In the genomic region with DNA sequence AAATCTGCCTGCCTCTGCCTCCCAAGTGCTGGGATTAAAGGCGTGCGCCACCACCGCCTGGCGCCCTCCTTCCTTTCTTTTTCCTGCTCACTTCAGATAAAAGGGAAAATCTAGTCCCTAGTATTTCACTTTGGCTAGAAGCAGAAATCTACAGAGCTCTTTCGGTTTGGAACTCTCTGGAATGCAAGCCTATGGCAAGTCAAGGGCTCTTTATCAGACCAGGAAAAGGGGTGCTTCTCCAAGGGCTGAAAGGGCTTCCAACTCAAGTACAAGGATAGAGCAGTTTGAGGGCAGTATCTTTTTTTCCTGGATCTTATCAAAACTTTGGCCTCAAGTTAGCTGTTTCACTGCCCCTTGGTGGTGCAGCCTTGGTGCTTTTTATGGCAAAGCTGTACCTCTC, we compare ENCODE assay signal across 25 mouse cellular contexts. TPM values are rescaled to one million over a fixed set of nuclear protein-coding genes. Genes with fewer than 3 reads are reported as not detected.
DNase-seq lines count a peak whose midpoint lies in the region; ATAC-seq and TF ChIP-seq lines count a peak whose summit lies in the region.
"Had no signal": no experiment of that assay in that cellular context is flagged by ENCODE, and none has a peak within 500 bp of the region (broad histone marks: within the 10 kb centered on the region; RNA-seq: fewer than 3 reads in every experiment).

No protein-coding gene starts in this region.

- no peak for DNase-seq in heart, embryonic 10.5 days (ENCODE audit: low spot score)
- peak; percentile 33 for DNase-seq in lung, postnatal 0 days (ENCODE audit: low spot score)
- DNase-seq in lung, postnatal 4 days, result no peak
- DNase-seq: adrenal gland, postnatal 10 days; adrenal gland, postnatal 36 days; B cell, adult 2 months; cerebellum, adult 18-20 months; cerebellum, adult 9-10 months; cerebellum, postnatal 14 days; gastrocnemius, postnatal 10 days; gastrocnemius, postnatal 36 days; heart, postnatal 14 days; kidney, adult 11 months had no signal

- 65% methylated on average over 5 of the region's 5 CpGs for WGBS in heart, embryonic 13.5 days
- WGBS in heart, embryonic 10.5 days, result 70% methylated on average over 5 of the region's 5 CpGs
- WGBS in intestine, embryonic 15.5 days, result 91% methylated on average over 5 of the region's 5 CpGs
- WGBS in intestine, postnatal 0 days, result 89% methylated on average over 5 of the region's 5 CpGs
- WGBS in lung, postnatal 0 days, result 68% methylated on average over 5 of the region's 5 CpGs

- TF ChIP-seq EP300 in lung, postnatal 0 days (IDR thresholded peaks at IDR 0.05), result no peak

- peaks cover 79% of the 10 kb centered on the region for H3K27me3 ChIP-seq in heart, embryonic 13.5 days (replicated peaks)
- H3K27me3 ChIP-seq in heart, embryonic 10.5 days (ENCODE audit: insufficient read depth, poor library complexity, severe bottlenecking), result peaks cover 75% of the 10 kb centered on the region
- H3K27me3 ChIP-seq in intestine, embryonic 15.5 days (replicated peaks), result no peaks in the 10 kb centered on the region
- no peaks in the 10 kb centered on the region for H3K27me3 ChIP-seq in intestine, postnatal 0 days (replicated peaks; ENCODE audit: control insufficient read depth, insufficient read depth, low read length)
- no peaks in the 10 kb centered on the region for H3K27me3 ChIP-seq in lung, postnatal 0 days (replicated peaks; ENCODE audit: insufficient read depth, low read length)
- H3K27me3 ChIP-seq: CH12.LX; forebrain, embryonic 13.5 days; hindbrain, embryonic 13.5 days had no signal

- no peak overlapping the region for H3K9ac ChIP-seq in heart, embryonic 13.5 days
- H3K9ac ChIP-seq in intestine, embryonic 15.5 days, result no peak overlapping the region
- H3K9ac ChIP-seq in intestine, postnatal 0 days (ENCODE audit: low read depth, low read length), result no peak overlapping the region
- no peak overlapping the region for H3K9ac ChIP-seq in lung, postnatal 0 days (replicated peaks; ENCODE audit: low read depth)
- H3K9ac ChIP-seq: forebrain, embryonic 13.5 days; hindbrain, embryonic 13.5 days had no signal

- H3K4me3 ChIP-seq in heart, embryonic 13.5 days, result no peak overlapping the region
- no peak overlapping the region for H3K4me3 ChIP-seq in heart, embryonic 10.5 days
- no peak overlapping the region for H3K4me3 ChIP-seq in intestine, embryonic 15.5 days (replicated peaks)
- H3K4me3 ChIP-seq in intestine, postnatal 0 days (ENCODE audit: low read depth, low read length), result no peak overlapping the region
- no peak overlapping the region for H3K4me3 ChIP-seq in lung, postnatal 0 days (ENCODE audit: low read depth, low read length)
- H3K4me3 ChIP-seq: forebrain, embryonic 10.5 days; forebrain, embryonic 13.5 days; hindbrain, embryonic 10.5 days; hindbrain, embryonic 13.5 days had no signal

- no peaks in the 10 kb centered on the region for H3K9me3 ChIP-seq in heart, embryonic 13.5 days
- no peaks in the 10 kb centered on the region for H3K9me3 ChIP-seq in heart, embryonic 10.5 days
- no peaks in the 10 kb centered on the region for H3K9me3 ChIP-seq in intestine, embryonic 15.5 days
- no peaks in the 10 kb centered on the region for H3K9me3 ChIP-seq in intestine, postnatal 0 days (ENCODE audit: control insufficient read depth)
- no peaks in the 10 kb centered on the region for H3K9me3 ChIP-seq in lung, postnatal 0 days (ENCODE audit: low read length)
- H3K9me3 ChIP-seq: forebrain, embryonic 10.5 days; forebrain, embryonic 13.5 days; G1E; hindbrain, embryonic 10.5 days; hindbrain, embryonic 13.5 days had no signal

- no peaks in the 10 kb centered on the region for H3K36me3 ChIP-seq in heart, embryonic 13.5 days
- no peaks in the 10 kb centered on the region for H3K36me3 ChIP-seq in heart, embryonic 10.5 days
- H3K36me3 ChIP-seq in intestine, embryonic 15.5 days, result no peaks in the 10 kb centered on the region
- no peaks in the 10 kb centered on the region for H3K36me3 ChIP-seq in intestine, postnatal 0 days (ENCODE audit: control insufficient read depth, insufficient read depth)
- no peaks in the 10 kb centered on the region for H3K36me3 ChIP-seq in lung, postnatal 0 days (ENCODE audit: insufficient read depth, low read length)
- H3K36me3 ChIP-seq: forebrain, embryonic 10.5 days; G1E; hindbrain, embryonic 10.5 days; hindbrain, embryonic 13.5 days had no signal

- no peak overlapping the region for H3K4me2 ChIP-seq in heart, embryonic 13.5 days
- no peak overlapping the region for H3K4me2 ChIP-seq in intestine, embryonic 15.5 days (replicated peaks)
- no peak overlapping the region for H3K4me2 ChIP-seq in intestine, postnatal 0 days (replicated peaks; ENCODE audit: low read depth)
- no peak overlapping the region for H3K4me2 ChIP-seq in lung, postnatal 0 days (replicated peaks; ENCODE audit: low read depth, low read length)
- H3K4me2 ChIP-seq: forebrain, embryonic 13.5 days; hindbrain, embryonic 13.5 days had no signal

- H3K27ac ChIP-seq in heart, embryonic 13.5 days (replicated peaks), result peak overlapping the region; percentile 48; the same call in 1 of the 2 replicates
- H3K27ac ChIP-seq in heart, embryonic 10.5 days, result no peak overlapping the region
- H3K27ac ChIP-seq in intestine, embryonic 15.5 days, result peak overlapping the region; percentile 44; the same call in 1 of the 2 replicates
- no peak overlapping the region for H3K27ac ChIP-seq in intestine, postnatal 0 days (ENCODE audit: low read depth, low read length)
- H3K27ac ChIP-seq in lung, postnatal 0 days (ENCODE audit: low read length), result peak overlapping the region; percentile 52
- H3K27ac ChIP-seq: forebrain, embryonic 10.5 days; forebrain, embryonic 13.5 days; hindbrain, embryonic 10.5 days; hindbrain, embryonic 13.5 days had no signal

- H3K4me1 ChIP-seq in heart, embryonic 13.5 days, result peaks cover 41% of the 10 kb centered on the region
- H3K4me1 ChIP-seq in heart, embryonic 10.5 days, result peaks cover 28% of the 10 kb centered on the region
- H3K4me1 ChIP-seq in intestine, embryonic 15.5 days (replicated peaks), result peaks cover 7% of the 10 kb centered on the region; the same call in 1 of the 2 replicates
- 0 out of 2 replicates have a peak, but pooled peaks cover 3% of the 10 kb centered on the region for H3K4me1 ChIP-seq in intestine, postnatal 0 days (replicated peaks; ENCODE audit: control insufficient read depth, insufficient read depth, low read length)
- H3K4me1 ChIP-seq in lung, postnatal 0 days (ENCODE audit: insufficient read depth, low read depth, low read length), result no peaks in the 10 kb centered on the region
- H3K4me1 ChIP-seq: forebrain, embryonic 10.5 days; forebrain, embryonic 13.5 days; hindbrain, embryonic 13.5 days had no signal

- TF ChIP-seq CTCF in intestine, postnatal 0 days (IDR thresholded peaks at IDR 0.05; ENCODE audit: low read depth), result no peak
- no peak for TF ChIP-seq CTCF in lung, postnatal 0 days (IDR thresholded peaks at IDR 0.05)

- ATAC-seq in heart, embryonic 13.5 days (ENCODE audit: extremely low read depth, insufficient number of reproducible peaks, low FRiP score, low TSS enrichment), result no peak
- no peak for ATAC-seq in intestine, embryonic 15.5 days
- no peak for ATAC-seq in intestine, postnatal 0 days
- ATAC-seq in lung, postnatal 0 days, result peak; percentile 56
- ATAC-seq: forebrain, embryonic 13.5 days; forebrain, embryonic 16.5 days; hindbrain, embryonic 16.5 days; Patski had no signal

RNA-seq across cellular contexts. Expression of gene Rgs3, which starts 10.0 kb away (rescaled TPM):
- polyA plus RNA-seq in heart, embryonic 13.5 days (2015; fragmentation: Nextera tagmentation; extraction: Ambion mirVana), result 62.2 and 64.8 TPM in 2 replicates
- 61.4 and 65.4 TPM in 2 replicates for polyA plus RNA-seq in heart, embryonic 10.5 days (2016; fragmentation: Nextera tagmentation; extraction: Ambion mirVana)
- polyA plus RNA-seq in intestine, embryonic 15.5 days (2015; fragmentation: Nextera tagmentation; extraction: Ambion mirVana), result 43.5 and 46.3 TPM in 2 replicates
- 30.1 and 30.8 TPM in 2 replicates for polyA plus RNA-seq in intestine, postnatal 0 days (2015; fragmentation: Nextera tagmentation; extraction: Ambion mirVana)
- polyA plus RNA-seq in lung, postnatal 0 days (2015; fragmentation: Nextera tagmentation; extraction: Ambion mirVana), result 63.7 and 69.0 TPM in 2 replicates
- polyA plus RNA-seq: G1E had no signal

RNA-seq across cellular contexts. Expression of gene 4933430I17Rik, which starts 44.4 kb away (rescaled TPM):
- 0.16 and 0.76 TPM in 2 replicates for polyA plus RNA-seq in heart, embryonic 13.5 days (2015; fragmentation: Nextera tagmentation; extraction: Ambion mirVana)
- polyA plus RNA-seq in heart, embryonic 10.5 days (2016; fragmentation: Nextera tagmentation; extraction: Ambion mirVana), result 0.36 and 0.49 TPM in 2 replicates
- polyA plus RNA-seq in intestine, embryonic 15.5 days (2015; fragmentation: Nextera tagmentation; extraction: Ambion mirVana), result 0.15 and 0.43 TPM in 2 replicates
- 0.27 TPM in 1 of 2 replicates, not detected in the other for polyA plus RNA-seq in intestine, postnatal 0 days (2015; fragmentation: Nextera tagmentation; extraction: Ambion mirVana)
- 0.12 and 0.21 TPM in 2 replicates for polyA plus RNA-seq in lung, postnatal 0 days (2015; fragmentation: Nextera tagmentation; extraction: Ambion mirVana)

RNA-seq across cellular contexts. Expression of gene Pole3, which starts 44.7 kb away (rescaled TPM):
- 54.6 and 54.8 TPM in 2 replicates for polyA plus RNA-seq in heart, embryonic 13.5 days (2015; fragmentation: Nextera tagmentation; extraction: Ambion mirVana)
- polyA plus RNA-seq in heart, embryonic 10.5 days (2016; fragmentation: Nextera tagmentation; extraction: Ambion mirVana), result 72.1 and 87.4 TPM in 2 replicates
- 70.5 and 71.5 TPM in 2 replicates for polyA plus RNA-seq in intestine, embryonic 15.5 days (2015; fragmentation: Nextera tagmentation; extraction: Ambion mirVana)
- polyA plus RNA-seq in intestine, postnatal 0 days (2015; fragmentation: Nextera tagmentation; extraction: Ambion mirVana), result 38.0 TPM in 2 replicates
- polyA plus RNA-seq in lung, postnatal 0 days (2015; fragmentation: Nextera tagmentation; extraction: Ambion mirVana), result 32.8 and 35.6 TPM in 2 replicates

RNA-seq across cellular contexts. Expression of gene Alad, which starts 49.9 kb away (rescaled TPM):
- polyA plus RNA-seq in heart, embryonic 13.5 days (2015; fragmentation: Nextera tagmentation; extraction: Ambion mirVana), result 68.6 and 84.6 TPM in 2 replicates
- 144 and 157 TPM in 2 replicates for polyA plus RNA-seq in heart, embryonic 10.5 days (2016; fragmentation: Nextera tagmentation; extraction: Ambion mirVana)
- polyA plus RNA-seq in intestine, embryonic 15.5 days (2015; fragmentation: Nextera tagmentation; extraction: Ambion mirVana), result 156 and 161 TPM in 2 replicates
- 156 and 168 TPM in 2 replicates for polyA plus RNA-seq in intestine, postnatal 0 days (2015; fragmentation: Nextera tagmentation; extraction: Ambion mirVana)
- polyA plus RNA-seq in lung, postnatal 0 days (2015; fragmentation: Nextera tagmentation; extraction: Ambion mirVana), result 110 and 111 TPM in 2 replicates

Comparison
In these comparisons a context has a peak if more than half of its experiments do, and no peak if none do; other contexts are left out.
1. H3K27ac ChIP-seq: peak in heart, embryonic 13.5 days (single experiment), intestine, embryonic 15.5 days (single experiment) and lung, postnatal 0 days (single experiment); none in heart, embryonic 10.5 days (single experiment) and intestine, postnatal 0 days (single experiment).